Mouse (Mus musculus): ENCODE results near the gene Slc16a2.

GRCm38 (mm10) chrX:103653021-103653420 is 168.8 kb downstream of the Slc16a2 start:
- TF ChIP-seq CTCF (IDR thresholded peaks at IDR 0.05; ENCODE audit: low read depth) (no peak), EP300 (IDR thresholded peaks at IDR 0.05; ENCODE audit: low read depth) (no peak)

Measured in liver, embryonic 14.5 days (tissue).